Mouse (Mus musculus) cortical plate, adult 2 months (tissue): Measurements from ENCODE around the gene Pak6.

Experiments
- CTCF ChIP-seq: fragments of 200-500 bp; IDR thresholded peaks from 2 replicates; pipeline ENCODE4 v1.5.1; 2011; ENCODE audit warnings: mild to moderate bottlenecking, control low read depth, low read length; ENCODE audit not compliant: insufficient read depth; ENCODE audit errors: extremely low read depth
- POLR2A ChIP-seq: fragments of 200-500 bp; IDR thresholded peaks from 2 replicates; pipeline ENCODE4 v1.6.1; 2011; ENCODE audit warnings: mild to moderate bottlenecking, low read length, control low read depth; ENCODE audit not compliant: insufficient read depth; ENCODE audit errors: extremely low read depth

- TF ChIP-seq CTCF (no peak), POLR2A (peak; percentile 60; the same call in 1 of the 2 replicates)
Measured at GRCm38 (mm10) chr2:118714230-118714629, 51.1 kb downstream of the Pak6 start.
